ENCODE assay signal across 14 mouse cellular contexts in the genomic region with DNA sequence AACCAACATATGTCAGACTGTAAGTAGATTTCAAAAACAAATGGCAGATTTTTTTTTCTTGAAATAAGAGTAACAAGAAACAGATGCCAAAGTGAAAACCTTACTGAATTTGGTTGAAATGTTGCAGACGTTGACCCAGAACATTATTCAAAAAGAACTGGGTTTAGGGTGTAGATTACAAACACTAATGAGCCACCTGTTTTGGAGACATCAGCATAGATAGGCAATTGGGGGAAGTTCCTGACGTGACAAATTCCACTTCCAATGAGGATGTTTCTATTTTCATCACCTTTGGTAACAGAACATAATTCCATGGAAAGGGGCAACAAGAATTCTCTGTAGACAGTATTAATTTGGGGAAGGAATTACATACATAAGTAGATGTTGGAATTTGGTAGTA.
"Had no signal": no experiment of that assay in that cellular context is flagged by ENCODE, and none has a peak within 500 bp of the region (broad histone marks: within the 10 kb centered on the region; RNA-seq: fewer than 3 reads in every experiment).

No protein-coding gene starts in this region.

- H3K9ac ChIP-seq: lung, embryonic 14.5 days; neural tube, embryonic 12.5 days; stomach, embryonic 15.5 days had no signal

- ATAC-seq: midbrain, embryonic 16.5 days had no signal

- H3K4me2 ChIP-seq: lung, embryonic 14.5 days; neural tube, embryonic 12.5 days; stomach, embryonic 15.5 days had no signal

- H3K4me3 ChIP-seq: midbrain, embryonic 10.5 days; neural tube, embryonic 12.5 days; stomach, embryonic 15.5 days had no signal

- DNase-seq: lung, adult 18-20 months; lung, embryonic 14.5 days; lung, postnatal 10 days; lung, postnatal 4 days; midbrain, embryonic 14.5 days; right cerebral cortex, postnatal 14 days; thymus, adult 2 months; thymus, postnatal 25 days; thymus, postnatal 4 days had no signal

- H3K27ac ChIP-seq: midbrain, embryonic 10.5 days; neural tube, embryonic 12.5 days; stomach, embryonic 15.5 days; stomach, postnatal 0 days had no signal

- H3K4me1 ChIP-seq: midbrain, embryonic 10.5 days; neural tube, embryonic 12.5 days; stomach, embryonic 15.5 days had no signal

- H3K9me3 ChIP-seq: midbrain, embryonic 10.5 days; neural tube, embryonic 12.5 days; stomach, embryonic 15.5 days had no signal

- H3K36me3 ChIP-seq: midbrain, embryonic 10.5 days; neural tube, embryonic 12.5 days; stomach, embryonic 15.5 days had no signal

- H3K27me3 ChIP-seq: neural tube, embryonic 12.5 days; stomach, embryonic 15.5 days had no signal
